Mouse (Mus musculus) forebrain, postnatal 0 days (tissue): ENCODE measurements at regions not wholly inside any gene's neighbourhood (a gene's known extent, or its start where the extent isn't known, plus 50 kb on each side); places are given as distances from the start of the nearest gene placed in this dataset.

Experiments used
- ATAC-seq: fragments of 200-750 bp; cut with Nextera tagmentation; 2 replicates; pipeline ENCODE4 v1.8.0; 2017; ENCODE audit warnings: mild to moderate bottlenecking, moderate library complexity
- DNase-seq: peaks from one replicate; pipeline ENCODE4 v3.0.0-alpha.2; 2015
- H3K27ac ChIP-seq: fragments of 300-500 bp; sonication (generic); 2 replicates; pipeline ENCODE4 v1.5.1; 2014; ENCODE audit warnings: low read depth, mild to moderate bottlenecking, antibody characterized with exemption, low read length, moderate library complexity, mixed read lengths
- H3K27me3 ChIP-seq: fragments of 300-500 bp; sonication (generic); 2 replicates; pipeline ENCODE4 v1.6.1; 2014; ENCODE audit warnings: mild to moderate bottlenecking, low read length, mixed read lengths; ENCODE audit not compliant: insufficient read depth
- H3K36me3 ChIP-seq: fragments of 300-500 bp; sonication (generic); 2 replicates; pipeline ENCODE4 v1.6.1; 2014; ENCODE audit warnings: mild to moderate bottlenecking, moderate library complexity; ENCODE audit not compliant: insufficient read depth
- H3K4me1 ChIP-seq: fragments of 300-500 bp; sonication (generic); 2 replicates; pipeline ENCODE4 v1.6.1; 2014; ENCODE audit warnings: antibody characterized with exemption; ENCODE audit not compliant: insufficient read depth
- H3K4me2 ChIP-seq: fragments of 300-500 bp; sonication (generic); 2 replicates; pipeline ENCODE4 v1.6.1; 2014; ENCODE audit warnings: low read depth, mild to moderate bottlenecking, moderate library complexity
- H3K4me3 ChIP-seq: fragments of 300-500 bp; sonication (generic); 2 replicates; pipeline ENCODE4 v1.5.1; 2014; ENCODE audit warnings: low read depth, low read length, mixed read lengths
- H3K9ac ChIP-seq: fragments of 300-500 bp; sonication (generic); 2 replicates; pipeline ENCODE4 v1.6.1; 2014; ENCODE audit warnings: mild to moderate bottlenecking
- H3K9me3 ChIP-seq: fragments of 300-500 bp; sonication (generic); 2 replicates; pipeline ENCODE4 v1.6.1; 2016; ENCODE audit warnings: low read length
- CTCF ChIP-seq: sonication (generic); IDR thresholded peaks from 2 replicates; pipeline ENCODE4 v1.5.1; 2016; ENCODE audit warnings: antibody characterized with exemption, control low read depth, low read depth
- WGBS: fragments of 180-500 bp; shearing (Covaris S2); extraction: QIAGEN DNeasy Blood & Tissue Kit; methylation state at CpG from one replicate; pipeline ENCODE4 v1.1.7; 2014; 5-methylcytosine and 5-hydroxymethylcytosine counted together

DNA sequence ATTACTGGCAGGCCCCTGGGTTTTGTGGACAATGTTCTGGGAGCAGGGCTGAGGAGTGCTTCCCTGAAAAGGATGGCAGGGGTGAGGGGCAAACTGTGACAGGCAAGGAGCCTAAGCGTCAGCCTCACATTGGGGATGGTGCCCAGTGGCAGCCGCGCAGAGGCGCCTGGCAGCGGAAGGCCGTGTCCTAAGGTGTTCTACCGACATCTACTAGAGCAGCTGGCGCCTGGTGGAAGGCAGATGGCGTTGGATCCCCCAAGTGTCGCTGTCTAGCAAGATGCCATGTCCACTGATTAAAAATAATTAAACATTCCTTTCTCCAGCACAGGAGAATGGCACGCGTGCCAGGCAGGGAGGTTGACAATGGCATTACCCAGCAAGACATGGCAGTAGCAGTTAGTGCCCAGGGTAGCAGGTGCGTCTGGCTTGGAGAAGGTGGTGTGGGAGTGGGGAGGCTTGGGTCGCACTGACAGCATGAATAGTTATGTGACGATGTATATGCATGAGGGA, 330.3 kb downstream of the Ttll7 start:
- no peaks in the 10 kb centered on the region for H3K36me3 ChIP-seq
- DNase-seq (peak; percentile 56), ATAC-seq (peak; percentile 71)
- H3K9ac ChIP-seq: no peak overlapping the region
- no peak overlapping the region for H3K4me3 ChIP-seq
- 28% methylated on average over 15 of the region's 15 CpGs for WGBS
- H3K4me1 ChIP-seq: peaks cover 17% of the 10 kb centered on the region; the same call in 1 of the 2 replicates
- no peak overlapping the region for H3K27ac ChIP-seq
- H3K27me3 ChIP-seq: no peaks in the 10 kb centered on the region
- H3K9me3 ChIP-seq: no peaks in the 10 kb centered on the region
- H3K4me2 ChIP-seq: peak overlapping the region; percentile 22
- TF ChIP-seq CTCF: no peak

- no peak for TF ChIP-seq CTCF
- 29% methylated on average over 11 of the region's 11 CpGs for WGBS
- Histone ChIP-seq H3K4me2 (no peak overlapping the region), H3K27me3 (no peaks in the 10 kb centered on the region), H3K4me3 (no peak overlapping the region), H3K4me1 (peaks cover 17% of the 10 kb centered on the region; the same call in 1 of the 2 replicates), H3K9ac (no peak overlapping the region), H3K27ac (no peak overlapping the region), H3K36me3 (no peaks in the 10 kb centered on the region), H3K9me3 (no peaks in the 10 kb centered on the region)
- no peak for DNase-seq
- no peak for ATAC-seq
Observed at GRCm38 (mm10) chr3:147183656-147184290, 331.6 kb downstream of the Ttll7 start.

GRCm38 (mm10) chr3:147189737-147190136, 337.6 kb downstream of the Ttll7 start:
- H3K27me3 ChIP-seq: no peaks in the 10 kb centered on the region
- DNase-seq (no peak), ATAC-seq (no peak)
- H3K4me1 ChIP-seq: no peaks in the 10 kb centered on the region
- no peak overlapping the region for H3K4me2 ChIP-seq
- no peaks in the 10 kb centered on the region for H3K36me3 ChIP-seq
- no peak overlapping the region for H3K9ac ChIP-seq
- H3K9me3 ChIP-seq: no peaks in the 10 kb centered on the region
- 84% methylated on average over 2 of the region's 2 CpGs for WGBS
- H3K4me3 ChIP-seq: no peak overlapping the region
- TF ChIP-seq CTCF: no peak
- H3K27ac ChIP-seq: no peak overlapping the region

GRCm38 (mm10) chr3:147196626-147197025, 344.5 kb downstream of the Ttll7 start:
- no peak for TF ChIP-seq CTCF
- WGBS: 87% methylated on average over 8 of the region's 8 CpGs
- H3K4me2 ChIP-seq: no peak overlapping the region
- H3K9me3 ChIP-seq: no peaks in the 10 kb centered on the region
- no peak overlapping the region for H3K9ac ChIP-seq
- no peak for ATAC-seq
- H3K27ac ChIP-seq: no peak overlapping the region
- H3K4me1 ChIP-seq: no peaks in the 10 kb centered on the region
- no peaks in the 10 kb centered on the region for H3K36me3 ChIP-seq
- no peaks in the 10 kb centered on the region for H3K27me3 ChIP-seq
- H3K4me3 ChIP-seq: no peak overlapping the region
- no peak for DNase-seq

DNA sequence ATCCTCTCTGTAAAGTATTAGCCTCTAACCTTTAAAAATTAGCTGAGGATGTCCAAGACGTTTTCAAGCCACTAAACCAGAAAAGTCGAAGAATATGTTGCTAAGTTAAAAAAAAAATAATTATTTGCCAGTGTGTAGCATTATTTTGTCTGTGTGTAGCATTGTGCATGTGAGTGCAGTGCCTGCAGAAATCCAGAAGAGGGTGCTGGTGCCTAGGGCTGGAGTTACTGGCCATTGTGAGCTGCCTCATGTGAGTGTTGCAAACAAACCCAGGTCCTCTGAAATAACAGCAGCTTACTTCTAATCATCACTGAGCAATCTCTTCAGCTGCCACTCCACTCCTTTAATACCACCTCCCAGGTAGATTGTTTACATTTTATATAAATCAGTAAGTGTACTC, 345.0 kb downstream of the Ttll7 start:
- no peaks in the 10 kb centered on the region for H3K4me1 ChIP-seq
- WGBS: 65% methylated on average over 2 of the region's 2 CpGs
- no peak overlapping the region for H3K9ac ChIP-seq
- H3K4me2 ChIP-seq: no peak overlapping the region
- H3K9me3 ChIP-seq: no peaks in the 10 kb centered on the region
- no peaks in the 10 kb centered on the region for H3K27me3 ChIP-seq
- DNase-seq (no peak), ATAC-seq (no peak)
- no peak overlapping the region for H3K4me3 ChIP-seq
- H3K36me3 ChIP-seq: no peaks in the 10 kb centered on the region
- H3K27ac ChIP-seq: no peak overlapping the region
- TF ChIP-seq CTCF: peak; percentile 70

- WGBS: 34% methylated on average over 5 of the region's 5 CpGs
- no peak overlapping the region for H3K4me3 ChIP-seq
- H3K4me2 ChIP-seq: no peak overlapping the region
- no peak for TF ChIP-seq CTCF
- no peaks in the 10 kb centered on the region for H3K4me1 ChIP-seq
- ATAC-seq (no peak), DNase-seq (no peak)
- no peaks in the 10 kb centered on the region for H3K27me3 ChIP-seq
- H3K9me3 ChIP-seq: no peaks in the 10 kb centered on the region
- no peak overlapping the region for H3K9ac ChIP-seq
- H3K36me3 ChIP-seq: no peaks in the 10 kb centered on the region
- no peak overlapping the region for H3K27ac ChIP-seq
Observed at GRCm38 (mm10) chr3:147211127-147211940, 359.2 kb downstream of the Ttll7 start.

DNA sequence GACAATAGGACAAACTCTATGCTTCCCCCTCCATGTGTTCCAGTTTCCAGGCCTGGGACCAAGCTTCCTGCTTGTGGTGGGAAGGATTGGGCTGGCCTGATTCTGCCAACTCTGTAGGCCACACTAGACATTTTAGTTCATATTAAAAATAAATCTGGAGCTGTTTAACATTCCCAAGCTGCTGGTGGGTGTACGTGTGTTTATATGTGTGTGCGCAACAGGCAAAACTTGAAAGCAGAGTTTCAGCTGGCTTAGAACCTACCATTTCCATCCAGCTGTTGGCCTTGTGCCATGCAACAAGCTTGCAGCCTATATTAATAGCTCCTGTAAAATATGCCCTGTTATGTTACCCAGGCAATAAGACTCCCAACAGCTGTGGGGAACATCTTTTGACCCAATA, 376.5 kb downstream of the Ttll7 start:
- Histone ChIP-seq H3K27me3 (no peaks in the 10 kb centered on the region), H3K9ac (no peak overlapping the region), H3K27ac (no peak overlapping the region), H3K9me3 (no peaks in the 10 kb centered on the region), H3K4me3 (no peak overlapping the region), H3K4me1 (no peaks in the 10 kb centered on the region), H3K36me3 (no peaks in the 10 kb centered on the region), H3K4me2 (no peak overlapping the region)
- no peak for TF ChIP-seq CTCF
- ATAC-seq (peak; percentile 66), DNase-seq (peak; percentile 66)
- WGBS: 70% methylated on average over 2 of the region's 2 CpGs
